Mouse (Mus musculus) hindbrain, embryonic 16.5 days (tissue): ENCODE data around the gene P4ha3. TPM values are rescaled to one million over a fixed set of nuclear protein-coding genes. Genes with fewer than 3 reads are reported as not detected.
A peak's percentile ranks its signal among the peaks of the same experiment; 100 is the strongest.

Experiments used
- ATAC-seq: fragments of 200-750 bp; cut with Nextera tagmentation; 2 replicates; pipeline ENCODE4 v1.8.0; 2017; ENCODE audit warnings: moderate TSS enrichment, moderate library complexity
- H3K27ac ChIP-seq: fragments of 300-500 bp; sonication (generic); 2 replicates; pipeline ENCODE4 v1.5.1; 2014; ENCODE audit warnings: low read depth, mild to moderate bottlenecking, control low read depth, low read length, moderate library complexity
- H3K27me3 ChIP-seq: fragments of 300-500 bp; sonication (generic); replicated peaks from 2 replicates; pipeline ENCODE4 v1.6.1; 2014; ENCODE audit warnings: low read length; ENCODE audit not compliant: control insufficient read depth, insufficient read depth
- H3K36me3 ChIP-seq: fragments of 300-500 bp; sonication (generic); 2 replicates; pipeline ENCODE4 v1.6.1; 2014; ENCODE audit warnings: mild to moderate bottlenecking, low read length, moderate library complexity, mixed read lengths; ENCODE audit not compliant: control insufficient read depth, insufficient read depth
- H3K4me1 ChIP-seq: fragments of 300-500 bp; sonication (generic); 2 replicates; pipeline ENCODE4 v1.6.1; 2014; ENCODE audit warnings: low read depth, low read length; ENCODE audit not compliant: control insufficient read depth, insufficient read depth
- H3K4me2 ChIP-seq: fragments of 300-500 bp; sonication (generic); 2 replicates; pipeline ENCODE4 v1.6.1; 2014; ENCODE audit warnings: mild to moderate bottlenecking, low read length, control low read depth, moderate library complexity
- H3K4me3 ChIP-seq: fragments of 300-500 bp; sonication (generic); 2 replicates; pipeline ENCODE4 v1.5.1; 2014; ENCODE audit warnings: mild to moderate bottlenecking, low read length, control low read depth, moderate library complexity
- H3K9ac ChIP-seq: fragments of 300-500 bp; sonication (generic); 2 replicates; pipeline ENCODE4 v1.6.1; 2014; ENCODE audit warnings: low read depth, mild to moderate bottlenecking, control low read depth, low read length, moderate library complexity
- H3K9me3 ChIP-seq: fragments of 300-500 bp; sonication (generic); 2 replicates; pipeline ENCODE4 v1.6.1; 2014; ENCODE audit warnings: mild to moderate bottlenecking, low read length, moderate library complexity; ENCODE audit not compliant: control insufficient read depth
- WGBS: fragments of 180-500 bp; shearing (Covaris S2); extraction: QIAGEN DNeasy Blood & Tissue Kit; methylation state at CpG from one replicate; pipeline ENCODE4 v1.1.7; 2014; 5-methylcytosine and 5-hydroxymethylcytosine counted together
- polyA plus RNA-seq: library from polyadenylated mRNA; unstranded; fragments of >200 nt; fragmentation: Nextera tagmentation; extraction: Ambion mirVana; gene quantifications from 2 replicates; pipeline ENCODE4 v1.2.1, GENCODE M21; 2015

The P4ha3 gene
- polyA plus RNA-seq, 1 experiment from 2014 or later = 5.5 TPM

DNA sequence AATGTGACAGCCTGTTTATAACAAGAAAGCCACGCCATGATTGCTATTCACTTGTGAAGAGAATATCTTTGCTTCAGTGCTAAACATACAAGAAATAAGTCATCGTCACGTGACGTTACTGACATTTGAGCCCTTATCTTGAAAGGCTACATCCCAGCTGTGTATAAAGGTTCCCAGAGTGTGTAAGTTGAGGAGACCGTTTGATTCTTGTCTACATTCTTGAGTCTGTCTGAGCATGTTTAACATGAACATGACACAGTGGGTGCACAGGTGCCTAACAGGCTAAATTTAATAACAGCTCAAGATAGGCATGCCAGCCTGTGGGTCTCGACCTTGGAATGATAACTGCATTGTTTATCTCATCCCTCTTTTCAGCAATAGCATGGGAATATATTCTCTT is 10.8 kb upstream of the P4ha3 start:
- ATAC-seq = no peak
- Histone ChIP-seq H3K4me2 (no peak overlapping the region), H3K4me3 (no peak overlapping the region), H3K36me3 (no peaks in the 10 kb centered on the region; the same call in 1 of the 2 replicates), H3K27me3 (no peaks in the 10 kb centered on the region), H3K9ac (no peak overlapping the region), H3K27ac (no peak overlapping the region), H3K4me1 (no peaks in the 10 kb centered on the region), H3K9me3 (no peaks in the 10 kb centered on the region)
- WGBS = 80% methylated on average over 6 of the region's 6 CpGs

DNA sequence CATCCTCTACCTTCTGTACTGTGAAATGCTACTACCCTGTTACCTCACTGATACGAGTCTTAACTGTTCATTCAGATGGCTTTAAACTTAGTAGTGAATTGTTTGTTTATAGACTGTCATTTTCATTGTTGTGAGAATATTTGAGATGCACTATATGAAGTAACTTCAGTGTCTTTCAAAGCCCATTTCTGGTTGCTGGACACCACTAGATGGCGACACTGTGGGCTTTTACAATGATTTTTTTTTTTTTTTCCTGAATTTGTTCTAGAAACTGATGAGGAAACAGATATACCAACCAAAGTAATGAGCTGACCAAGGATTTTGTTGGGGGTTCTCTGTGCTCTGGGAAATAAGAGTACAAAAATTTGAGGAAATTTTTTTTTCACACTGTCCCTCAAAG is 8.9 kb upstream of the P4ha3 start:
- 40% methylated on average over 2 of the region's 2 CpGs for WGBS
- Histone ChIP-seq H3K9me3 (no peaks in the 10 kb centered on the region), H3K36me3 (no peaks in the 10 kb centered on the region), H3K4me2 (no peak overlapping the region), H3K4me1 (no peaks in the 10 kb centered on the region), H3K9ac (no peak overlapping the region), H3K27ac (no peak overlapping the region), H3K27me3 (no peaks in the 10 kb centered on the region), H3K4me3 (no peak overlapping the region)
- ATAC-seq = no peak

DNA sequence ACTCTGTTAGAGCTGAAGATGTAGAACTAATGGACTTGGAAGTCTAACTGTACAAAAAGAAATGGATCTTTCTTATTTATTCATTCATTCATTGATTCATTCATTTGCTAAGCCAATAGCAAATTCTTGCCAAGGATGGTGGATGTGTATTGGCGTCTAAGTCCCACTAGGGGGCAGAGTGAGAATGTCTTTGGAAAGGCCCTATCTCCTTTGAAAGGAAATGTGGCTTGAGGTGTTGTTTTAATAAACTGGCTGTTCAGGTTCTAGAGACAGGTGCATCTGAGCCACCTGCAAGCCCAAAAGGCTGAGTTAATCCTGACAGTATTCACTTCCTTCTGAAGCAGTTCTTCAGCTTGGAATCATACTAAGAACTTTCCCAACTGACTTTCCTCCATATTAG is 5.5 kb upstream of the P4ha3 start:
- no peaks in the 10 kb centered on the region for H3K36me3 ChIP-seq
- no peaks in the 10 kb centered on the region for H3K27me3 ChIP-seq
- H3K4me1 ChIP-seq = no peaks in the 10 kb centered on the region
- H3K4me2 ChIP-seq = no peak overlapping the region
- no peaks in the 10 kb centered on the region for H3K9me3 ChIP-seq
- H3K4me3 ChIP-seq = no peak overlapping the region
- no peak for ATAC-seq
- no peak overlapping the region for H3K27ac ChIP-seq
- 0% methylated on average over 1 of the region's 1 CpGs for WGBS
- no peak overlapping the region for H3K9ac ChIP-seq

DNA sequence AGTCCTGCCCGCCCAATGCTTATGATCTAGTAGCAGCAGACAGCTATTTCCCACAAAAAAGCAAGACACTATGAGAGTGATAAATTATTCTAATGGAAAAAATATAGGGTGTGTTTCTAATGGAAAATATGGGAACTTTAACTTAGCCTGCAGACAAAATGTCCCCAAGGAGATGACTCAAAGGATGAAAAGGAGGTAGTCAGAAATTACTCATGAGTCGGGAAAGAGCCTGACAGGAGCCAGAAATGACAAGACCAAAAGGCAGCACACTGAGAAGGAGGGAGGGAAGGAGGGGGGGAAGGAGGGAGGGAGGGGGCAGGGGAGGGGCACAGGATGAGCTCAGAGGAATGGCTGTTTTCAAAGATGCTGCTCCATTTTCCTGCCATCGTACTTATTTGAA is 3.7 kb upstream of the P4ha3 start:
- Histone ChIP-seq H3K4me2 (no peak overlapping the region), H3K36me3 (no peaks in the 10 kb centered on the region), H3K9ac (no peak overlapping the region), H3K9me3 (no peaks in the 10 kb centered on the region), H3K27me3 (no peaks in the 10 kb centered on the region), H3K4me3 (no peak overlapping the region), H3K27ac (no peak overlapping the region), H3K4me1 (peaks cover 7% of the 10 kb centered on the region)
- ATAC-seq = no peak
- 34% methylated on average over 3 of the region's 3 CpGs for WGBS

DNA sequence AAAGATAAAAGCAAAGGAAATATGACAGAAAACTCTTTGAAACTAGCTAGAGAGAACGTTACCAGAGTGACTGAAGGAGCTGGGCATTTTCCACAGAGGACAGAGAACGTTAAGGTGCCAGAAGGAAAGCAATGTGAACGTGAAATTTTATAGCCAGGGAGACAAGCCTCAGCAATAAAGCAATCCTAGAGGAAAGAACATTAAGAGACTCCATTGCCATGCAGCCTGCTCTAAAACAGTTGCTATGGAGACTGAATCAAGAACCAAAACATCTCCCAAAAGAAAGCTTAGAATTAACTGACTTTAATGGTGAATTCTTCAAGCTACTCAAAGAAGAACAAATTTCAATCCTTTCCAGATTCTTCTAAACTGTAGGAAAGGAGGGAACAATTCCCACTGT is 2.0 kb upstream of the P4ha3 start:
- no peak for ATAC-seq
- H3K4me3 ChIP-seq = no peak overlapping the region
- 17% methylated on average over 3 of the region's 3 CpGs for WGBS
- H3K36me3 ChIP-seq = no peaks in the 10 kb centered on the region
- H3K9me3 ChIP-seq = no peaks in the 10 kb centered on the region
- H3K27ac ChIP-seq = no peak overlapping the region
- H3K4me2 ChIP-seq = no peak overlapping the region
- peaks cover 11% of the 10 kb centered on the region for H3K4me1 ChIP-seq
- H3K9ac ChIP-seq = no peak overlapping the region
- no peaks in the 10 kb centered on the region for H3K27me3 ChIP-seq

DNA sequence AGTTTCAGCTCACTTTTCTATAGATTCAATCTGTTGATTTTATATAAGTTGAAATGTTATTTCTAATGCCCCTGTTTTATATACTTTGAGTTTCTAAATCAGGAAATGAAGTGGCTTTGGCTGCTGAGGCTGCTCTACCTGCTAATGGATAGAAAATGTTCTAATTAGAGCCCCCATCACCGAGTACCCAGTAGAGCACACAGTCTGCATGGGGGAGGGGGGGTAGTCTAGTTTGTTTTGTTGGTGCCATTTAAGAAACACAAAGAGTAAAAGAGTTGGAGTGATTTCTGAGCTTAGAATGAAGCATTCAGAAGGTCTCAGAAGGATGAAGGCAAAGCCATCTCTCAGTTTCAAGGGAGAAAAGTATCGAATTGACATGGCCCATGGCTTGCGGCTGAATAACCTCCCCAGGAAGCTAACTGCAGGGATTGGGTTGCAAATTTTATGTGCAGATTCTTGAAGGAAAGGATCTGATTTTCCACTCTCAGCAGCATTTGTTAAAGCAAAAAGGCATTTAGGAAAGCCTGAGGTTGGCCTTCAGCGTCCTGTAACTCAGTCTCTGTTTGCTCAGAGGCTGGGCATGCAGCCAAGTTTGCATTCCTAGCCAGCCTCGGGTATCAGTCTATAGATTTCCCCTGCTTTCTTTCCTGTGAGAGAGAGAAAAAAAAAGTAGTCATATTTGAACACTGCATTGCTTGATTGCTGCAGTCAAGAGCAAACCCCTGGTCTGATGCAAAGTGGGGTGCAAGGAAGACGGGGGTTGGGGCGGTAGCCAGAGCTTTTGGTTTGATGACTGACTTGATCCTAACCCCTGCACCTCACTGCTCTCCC is 2.6 kb downstream of the P4ha3 start:
- Histone ChIP-seq H3K4me2 (peak overlapping the region; percentile 29), H3K36me3 (no peaks in the 10 kb centered on the region), H3K9me3 (no peaks in the 10 kb centered on the region), H3K4me1 (peaks cover 13% of the 10 kb centered on the region), H3K9ac (no peak overlapping the region), H3K27me3 (no peaks in the 10 kb centered on the region), H3K27ac (peak overlapping the region; percentile 65), H3K4me3 (no peak overlapping the region)
- 26% methylated on average over 7 of the region's 7 CpGs for WGBS
- 0 out of 2 replicates have a peak, but pooled peaks have one; percentile 35 for ATAC-seq

DNA sequence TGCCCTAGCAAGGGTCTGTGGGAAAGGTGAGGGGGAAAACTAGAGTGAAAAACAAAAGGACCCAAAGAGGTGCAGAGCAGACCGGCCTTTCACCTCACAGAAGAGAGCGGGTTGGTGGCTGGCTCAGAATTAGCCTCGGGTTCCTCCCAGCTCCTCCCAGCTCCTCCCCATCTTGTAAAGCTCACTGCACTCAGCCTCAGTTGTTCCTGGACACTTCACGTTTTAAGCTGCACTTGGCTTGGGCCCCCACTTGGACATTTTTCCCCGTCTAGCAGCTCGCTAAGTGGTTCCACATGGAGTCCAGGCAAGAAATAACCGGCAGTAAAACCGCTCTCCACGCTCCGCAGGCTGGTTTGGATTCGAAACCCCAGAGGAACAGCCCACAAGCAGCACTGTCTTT is 3.3 kb downstream of the P4ha3 start:
- no peak overlapping the region for H3K4me3 ChIP-seq
- WGBS = 36% methylated on average over 11 of the region's 11 CpGs
- H3K4me1 ChIP-seq = peaks cover 13% of the 10 kb centered on the region
- no peaks in the 10 kb centered on the region for H3K36me3 ChIP-seq
- no peak overlapping the region for H3K9ac ChIP-seq
- peak overlapping the region; percentile 48 for H3K27ac ChIP-seq
- H3K4me2 ChIP-seq = peak overlapping the region; percentile 29
- no peaks in the 10 kb centered on the region for H3K9me3 ChIP-seq
- no peaks in the 10 kb centered on the region for H3K27me3 ChIP-seq
- 0 out of 2 replicates have a peak, but pooled peaks have one; percentile 19 for ATAC-seq

DNA sequence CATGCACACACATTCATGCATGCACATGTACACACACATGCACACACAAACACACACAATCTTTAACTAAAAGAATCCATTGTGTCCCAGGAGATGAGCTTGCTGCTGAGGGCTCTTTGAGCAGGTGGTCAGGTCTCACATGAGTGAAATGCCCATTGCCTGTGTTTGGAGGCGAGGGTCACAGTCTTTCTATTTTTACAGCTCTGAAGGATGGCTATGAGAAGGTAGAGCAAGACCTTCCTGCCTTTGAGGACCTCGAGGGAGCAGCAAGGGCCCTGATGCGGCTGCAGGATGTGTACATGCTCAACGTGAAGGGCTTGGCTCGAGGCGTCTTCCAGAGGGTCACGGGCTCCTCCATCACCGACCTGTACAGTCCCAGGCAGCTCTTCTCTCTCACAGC is 8.2 kb downstream of the P4ha3 start:
- ATAC-seq = no peak
- H3K9me3 ChIP-seq = no peaks in the 10 kb centered on the region
- H3K4me3 ChIP-seq = no peak overlapping the region
- H3K4me1 ChIP-seq = peaks cover 2% of the 10 kb centered on the region
- no peak overlapping the region for H3K27ac ChIP-seq
- 88% methylated on average over 8 of the region's 8 CpGs for WGBS
- H3K9ac ChIP-seq = no peak overlapping the region
- no peaks in the 10 kb centered on the region for H3K27me3 ChIP-seq
- no peaks in the 10 kb centered on the region for H3K36me3 ChIP-seq
- no peak overlapping the region for H3K4me2 ChIP-seq

DNA sequence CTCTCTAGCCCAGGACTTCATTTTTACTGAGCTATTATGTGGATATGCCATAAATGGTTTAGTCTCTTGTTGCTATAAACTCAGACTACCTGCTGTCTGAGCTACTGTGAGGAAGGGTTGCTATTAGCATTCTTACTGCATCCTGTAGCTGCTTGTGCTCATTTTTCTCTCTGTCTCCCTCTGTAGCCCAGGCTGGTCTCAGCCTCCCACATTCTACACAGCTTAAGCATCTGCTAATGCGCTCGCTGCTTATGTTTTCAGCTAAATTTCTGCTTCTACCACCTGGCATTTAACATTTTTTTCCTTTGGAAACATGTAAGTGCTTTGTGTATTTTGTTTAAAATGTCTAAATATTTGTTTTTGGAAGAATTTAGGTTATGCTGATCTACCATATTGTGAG is 10.4 kb downstream of the P4ha3 start:
- no peak for ATAC-seq
- Histone ChIP-seq H3K36me3 (no peaks in the 10 kb centered on the region), H3K9ac (no peak overlapping the region)

More for the DNA sequence above, 10.4 kb downstream of the P4ha3 start:
- no peak overlapping the region for H3K27ac ChIP-seq
- no peaks in the 10 kb centered on the region for H3K27me3 ChIP-seq
- peaks cover 2% of the 10 kb centered on the region; the same call in 1 of the 2 replicates for H3K4me1 ChIP-seq
- 76% methylated on average over 2 of the region's 2 CpGs for WGBS
- no peak overlapping the region for H3K4me3 ChIP-seq
- H3K4me2 ChIP-seq = no peak overlapping the region
- no peaks in the 10 kb centered on the region for H3K9me3 ChIP-seq
